Mouse (Mus musculus): ENCODE data around the gene BC024978.

The BC024978 gene

DNA sequence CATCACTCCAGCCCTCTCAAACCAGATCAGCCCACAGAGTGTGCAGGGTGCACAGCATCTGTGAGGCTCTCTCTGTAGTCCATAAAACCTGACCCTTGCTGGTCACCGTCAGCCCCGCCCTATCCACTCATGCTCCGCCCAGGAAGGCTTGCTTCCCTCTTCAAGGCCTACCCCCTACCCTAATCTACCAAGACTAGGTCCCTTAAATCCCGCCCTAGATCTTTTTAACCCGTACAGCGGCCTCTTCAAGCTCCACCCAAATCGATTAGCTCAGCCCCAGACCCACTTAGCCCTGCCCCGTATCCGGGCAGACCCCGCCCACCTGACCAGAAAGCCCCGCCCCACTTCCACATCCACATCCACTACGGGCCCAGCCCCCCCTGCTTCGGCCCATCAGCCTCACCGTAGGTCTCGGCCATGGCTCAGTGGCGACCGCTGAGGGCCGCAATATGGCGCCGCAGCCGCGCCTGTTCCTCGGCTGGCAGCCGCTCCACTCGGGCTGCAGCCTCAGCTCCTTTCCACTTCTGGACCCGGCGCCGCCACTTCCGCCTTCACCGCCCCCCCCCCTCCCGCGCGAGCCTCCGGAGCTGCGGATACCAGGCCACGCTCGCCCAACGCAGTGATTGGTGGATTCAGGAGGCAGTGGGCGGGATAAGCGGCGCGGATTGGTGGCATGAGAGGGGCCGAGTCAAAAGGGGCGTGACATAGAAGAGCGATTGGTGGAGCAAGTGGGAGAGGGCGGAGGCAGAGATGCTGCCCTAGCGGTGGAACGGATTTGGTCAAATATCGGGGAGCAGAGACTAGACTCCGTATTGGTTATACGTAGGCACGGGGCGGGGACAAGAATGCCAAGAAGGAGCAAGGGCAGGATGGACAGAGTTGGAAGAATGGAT lies 17.0 kb upstream of the BC024978 start, which contains the start of gene Rab4b:
Gene Rab4b (minus strand): TSS at position 573 of the 893 bp plus-strand sequence.
- DNase-seq: peak; percentile 99 to 100

DNA sequence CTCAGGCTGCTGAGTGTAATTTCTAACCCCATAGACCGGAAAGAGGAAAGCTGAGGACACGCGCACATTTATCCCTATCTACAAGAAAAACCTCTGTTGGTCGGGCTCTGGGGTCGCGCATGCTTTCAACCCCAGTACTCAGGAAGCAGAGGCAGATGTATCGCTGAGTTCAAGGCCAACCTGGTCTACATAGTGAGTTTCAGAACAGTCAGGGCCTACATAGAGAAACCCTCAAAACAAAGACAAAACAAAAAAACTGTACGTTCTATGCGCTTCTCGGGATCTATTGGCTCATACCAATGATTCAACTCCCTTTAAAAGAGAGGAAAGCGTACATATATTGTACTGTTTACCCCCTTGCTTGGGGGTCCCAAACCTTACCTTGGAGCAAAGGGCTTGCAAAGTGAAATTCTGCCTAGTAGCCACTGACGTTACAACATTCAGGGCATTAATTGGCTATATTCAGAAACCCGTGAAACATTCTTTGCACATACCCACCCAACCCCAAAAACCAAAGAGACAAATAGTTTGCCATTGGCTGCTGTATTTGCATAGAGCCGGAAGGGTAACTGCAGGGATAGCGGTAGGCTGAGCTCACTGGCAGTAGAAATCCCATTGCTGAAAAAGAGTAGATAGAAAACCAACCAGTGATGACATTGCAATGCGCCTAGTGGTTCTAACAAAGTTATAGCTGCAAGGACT lies 16.2 kb upstream of the BC024978 start:
- no peak for DNase-seq

DNA sequence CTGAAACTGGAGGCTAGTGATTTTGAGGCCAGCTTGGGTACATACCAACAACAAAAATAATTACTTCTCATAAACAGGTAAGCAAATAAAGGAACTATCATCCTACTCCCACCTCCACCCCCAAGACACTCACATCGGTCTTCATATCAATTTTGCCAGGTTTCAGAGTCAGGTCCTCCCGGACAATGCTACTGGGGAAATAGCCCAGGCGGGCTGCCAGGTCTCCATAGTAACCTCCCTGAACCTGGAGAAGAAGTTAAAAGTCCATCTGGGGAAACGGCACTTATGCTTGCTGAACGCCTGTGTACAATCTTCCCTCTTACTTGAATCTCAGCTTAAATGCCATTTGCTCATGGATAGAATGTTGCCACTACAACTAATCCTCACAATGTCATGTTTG lies 15.5 kb upstream of the BC024978 start:
- DNase-seq: peak; percentile 73 to 76

DNA sequence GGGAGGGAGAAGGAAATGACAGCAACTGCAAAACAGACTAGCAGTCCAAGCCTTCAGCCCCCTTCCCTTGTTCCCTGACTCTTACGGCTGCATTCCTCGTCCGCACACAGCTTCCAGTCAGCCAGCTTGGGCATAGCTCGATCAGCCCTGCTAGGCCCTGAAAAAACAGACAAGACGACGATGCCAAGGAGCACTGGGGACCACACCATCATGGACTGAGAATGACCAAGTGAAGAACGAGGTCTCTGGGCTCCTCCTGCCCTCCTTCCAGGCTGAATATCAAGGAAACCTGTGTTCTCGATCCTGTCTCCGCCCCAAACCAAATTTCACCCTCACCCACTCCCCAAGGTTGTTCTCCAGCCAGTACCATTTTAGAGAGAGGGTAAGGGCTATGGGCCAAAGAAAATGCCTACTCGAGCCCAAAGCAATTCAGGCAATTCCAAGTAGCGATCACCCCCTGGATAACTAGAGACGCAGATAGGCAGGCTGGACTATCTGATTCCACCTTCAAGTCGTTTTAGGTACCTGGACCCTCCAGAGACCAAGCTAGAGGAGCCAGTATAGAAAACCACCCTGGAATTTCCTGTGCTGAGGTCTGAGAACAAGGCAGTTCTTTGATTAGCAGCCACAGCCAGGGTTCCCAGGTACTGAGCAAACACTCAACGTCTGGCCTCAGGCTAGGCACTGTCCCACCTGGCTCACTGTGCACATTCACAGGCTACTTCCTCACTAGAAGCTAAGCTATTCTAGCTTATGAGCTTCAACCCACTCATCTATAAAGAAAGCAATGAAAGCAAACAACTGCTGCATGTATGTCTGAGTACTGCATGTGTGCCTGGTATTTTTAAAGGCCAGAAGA lies 14.5 kb upstream of the BC024978 start, which contains the start of the genes Gm21983 and Mia:
Gene Gm21983 (minus strand): TSS at position 250 of the 859 bp plus-strand sequence.
Gene Mia (minus strand): TSS at position 321 of the 859 bp plus-strand sequence.
- peak; percentile 75 to 79 for DNase-seq

DNA sequence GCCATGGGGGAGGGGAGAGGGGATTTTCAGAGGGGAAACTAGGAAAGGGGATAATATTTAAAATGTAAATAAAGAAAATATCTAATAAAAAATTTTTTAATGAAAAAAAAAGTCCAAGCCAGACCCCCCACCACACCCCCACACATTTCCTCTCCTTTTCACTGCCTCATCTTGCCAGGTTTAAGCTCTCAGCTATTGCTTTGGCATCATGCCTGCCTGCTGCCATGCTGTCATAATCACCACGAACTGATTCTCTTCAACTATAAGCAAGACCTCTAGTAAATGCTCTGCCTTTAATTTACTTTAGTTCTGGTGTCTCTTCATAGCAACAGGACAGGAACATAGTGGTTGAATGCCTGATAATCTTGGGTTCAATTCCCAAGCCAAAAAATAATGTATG lies 13.1 kb upstream of the BC024978 start:
- peak in 1 of 2 experiments; percentile 40 for DNase-seq

DNA sequence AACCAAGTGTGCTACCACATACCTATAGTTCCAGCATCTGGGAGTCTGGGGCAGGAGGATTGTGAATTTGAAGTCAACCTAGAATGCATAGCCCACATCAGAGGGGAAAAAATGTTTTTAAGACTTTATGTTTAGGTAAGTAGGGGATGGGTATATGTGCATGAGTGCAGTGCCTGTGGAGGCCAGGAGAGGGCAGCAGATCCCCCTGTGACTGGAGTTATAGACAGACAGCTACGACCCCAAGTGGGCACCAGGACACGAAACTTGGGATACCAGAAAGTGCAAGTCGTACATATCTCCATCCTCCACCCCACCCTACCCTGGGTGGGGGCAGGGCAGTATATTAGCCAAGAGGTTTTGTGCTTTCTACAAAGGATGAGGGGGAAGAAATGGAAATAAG lies 10.6 kb upstream of the BC024978 start:
- peak in 1 of 2 experiments; percentile 72 for DNase-seq

DNA sequence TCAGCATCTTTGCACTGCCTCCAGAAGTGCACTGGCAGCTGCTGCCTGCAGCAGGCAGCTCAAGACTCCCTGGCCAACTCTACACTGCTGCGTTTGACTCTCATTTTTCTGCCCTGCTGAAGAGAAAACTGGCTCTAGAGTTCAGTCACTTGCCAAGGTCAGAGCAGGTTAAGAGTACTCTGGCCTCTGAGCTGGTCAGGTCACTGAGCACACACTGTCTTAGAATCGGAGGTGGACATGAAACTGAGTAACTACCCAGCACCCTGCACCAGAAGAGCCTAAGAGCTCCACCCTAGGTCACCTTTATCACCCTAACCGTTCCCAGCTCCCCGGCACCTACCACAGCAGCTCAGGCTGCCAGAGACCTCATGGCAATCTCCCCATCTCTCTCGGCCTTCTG lies 9.6 kb upstream of the BC024978 start:
- no peak for DNase-seq

DNA sequence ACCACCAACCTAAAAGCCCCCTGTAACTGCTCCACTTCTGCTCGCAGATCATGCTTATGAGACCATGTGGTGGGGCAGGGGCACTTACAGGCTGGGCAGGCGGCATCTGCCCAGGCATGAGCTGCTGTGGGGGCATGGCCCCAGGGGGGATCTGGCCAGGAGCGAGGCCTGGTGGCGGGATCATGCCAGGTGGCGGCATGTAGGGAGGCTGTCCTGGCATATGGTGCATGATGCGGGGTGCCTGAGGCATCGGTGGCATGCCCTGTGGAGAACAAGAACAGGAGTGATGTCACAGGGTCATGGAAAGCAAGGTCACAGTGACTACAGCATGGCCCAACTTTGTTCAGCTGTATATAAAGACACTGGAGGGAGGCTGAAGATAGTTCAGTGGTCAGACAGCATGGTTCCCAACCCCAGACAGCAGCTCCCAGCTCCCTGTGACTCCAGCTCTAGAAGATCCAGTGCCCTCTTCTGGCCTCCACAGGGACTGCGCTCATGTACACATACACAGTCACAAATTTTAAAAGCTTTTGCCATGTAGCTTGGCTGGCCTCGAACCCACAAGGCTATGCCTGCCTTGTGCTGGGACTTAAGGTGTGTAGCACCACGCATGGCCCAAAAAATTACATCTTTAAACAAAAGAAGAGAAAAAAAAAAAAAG lies 6.2 kb upstream of the BC024978 start:
- peak in 1 of 2 experiments; percentile 45 for DNase-seq

DNA sequence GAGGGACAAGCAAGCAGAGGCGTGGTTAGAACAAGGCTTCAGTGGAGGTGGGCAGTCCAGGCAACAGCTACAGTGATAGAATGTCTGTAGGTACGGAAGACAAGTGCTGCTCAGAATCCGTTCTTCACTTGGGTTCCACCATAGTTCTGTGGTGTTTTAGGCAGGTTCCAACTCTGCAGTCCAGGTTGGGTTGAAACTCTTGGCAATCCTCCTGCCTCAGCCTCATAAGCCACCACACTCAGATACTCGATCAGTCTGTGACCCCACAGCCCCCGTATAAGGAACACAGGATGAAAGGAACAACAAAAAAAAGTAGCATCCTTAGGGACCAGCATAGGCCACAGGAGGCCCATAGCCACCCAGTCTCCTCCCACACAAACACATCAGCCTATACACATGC lies 3.1 kb upstream of the BC024978 start:
- no peak for DNase-seq

DNA sequence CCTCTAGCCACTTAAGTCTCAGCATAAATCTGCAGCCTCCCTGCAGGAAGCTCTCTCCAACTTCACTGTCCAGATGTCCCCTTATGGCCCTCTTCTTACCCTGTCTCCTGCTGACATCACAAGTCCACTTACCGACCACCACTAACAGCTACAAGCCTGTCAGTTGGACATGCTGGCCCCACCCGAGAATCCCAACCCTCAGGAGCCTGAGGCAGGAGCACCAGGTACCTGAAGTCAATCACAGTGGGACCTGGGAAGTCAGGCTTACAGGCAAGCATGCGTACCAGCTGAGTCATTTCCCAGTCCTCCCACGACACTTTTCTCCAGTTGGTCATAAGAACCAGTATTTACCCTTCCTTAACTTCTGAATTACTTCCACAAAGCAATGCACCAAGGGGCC lies 1.9 kb upstream of the BC024978 start:
- no peak for DNase-seq

DNA sequence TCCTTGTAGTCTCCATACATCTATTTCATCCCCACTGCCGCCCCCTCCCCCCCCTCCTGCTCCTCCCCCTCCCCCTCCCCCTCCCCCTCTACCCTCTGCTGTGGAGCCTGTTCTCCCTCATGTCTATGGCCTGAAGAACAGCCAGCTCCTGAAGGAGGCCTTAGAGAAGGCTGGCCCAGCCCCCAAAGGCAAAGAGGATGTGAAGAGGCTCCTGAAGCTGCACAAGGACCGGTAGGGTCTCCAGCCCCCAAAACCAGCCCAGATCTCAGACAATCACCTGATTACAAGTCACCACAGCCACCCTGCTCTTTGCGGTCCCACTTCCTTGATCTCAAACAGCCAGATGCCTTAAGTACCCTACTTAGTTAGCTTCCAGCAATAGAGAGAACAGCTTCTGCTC lies 1.6 kb downstream of the BC024978 start:
- no peak for DNase-seq

DNA sequence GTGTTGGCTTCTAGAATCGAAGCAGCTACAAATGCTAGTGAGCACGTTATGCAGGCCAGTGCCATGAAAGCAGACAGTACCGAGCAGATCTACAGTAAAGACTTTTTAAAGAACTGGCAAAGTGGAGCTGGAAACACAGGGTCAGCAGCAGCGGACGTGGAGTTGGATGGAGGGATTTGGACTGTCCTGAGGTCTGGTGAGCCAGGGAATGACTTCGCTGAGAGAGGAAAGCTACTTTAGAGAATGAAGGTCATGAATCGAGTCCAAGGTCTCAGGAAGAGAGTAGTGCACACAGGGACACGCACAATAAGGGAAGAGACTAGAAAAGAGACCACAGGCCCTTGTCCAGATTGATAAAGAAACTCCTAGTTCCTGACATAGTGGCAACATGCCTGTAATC lies 2.1 kb downstream of the BC024978 start:
- DNase-seq: no peak

DNA sequence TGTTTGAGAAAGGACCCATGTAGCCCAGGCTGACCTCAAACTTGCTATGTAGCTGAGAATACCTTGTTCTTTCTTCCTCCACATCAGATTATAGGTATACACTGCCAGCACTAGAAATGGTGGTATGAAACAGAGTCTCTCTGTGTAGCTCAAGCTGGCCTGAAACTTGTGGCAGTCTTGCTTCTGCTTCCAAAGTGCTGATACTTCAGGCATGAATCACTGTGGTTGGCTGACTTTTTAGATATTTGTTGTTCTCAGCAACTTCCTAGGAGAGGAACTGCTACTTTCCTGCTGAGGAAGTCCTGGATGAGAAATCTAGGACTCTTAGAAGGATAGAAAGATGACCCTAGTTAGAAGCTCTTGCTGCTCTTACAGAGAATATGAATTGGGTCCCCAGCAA lies 2.8 kb downstream of the BC024978 start:
- no peak for DNase-seq

DNA sequence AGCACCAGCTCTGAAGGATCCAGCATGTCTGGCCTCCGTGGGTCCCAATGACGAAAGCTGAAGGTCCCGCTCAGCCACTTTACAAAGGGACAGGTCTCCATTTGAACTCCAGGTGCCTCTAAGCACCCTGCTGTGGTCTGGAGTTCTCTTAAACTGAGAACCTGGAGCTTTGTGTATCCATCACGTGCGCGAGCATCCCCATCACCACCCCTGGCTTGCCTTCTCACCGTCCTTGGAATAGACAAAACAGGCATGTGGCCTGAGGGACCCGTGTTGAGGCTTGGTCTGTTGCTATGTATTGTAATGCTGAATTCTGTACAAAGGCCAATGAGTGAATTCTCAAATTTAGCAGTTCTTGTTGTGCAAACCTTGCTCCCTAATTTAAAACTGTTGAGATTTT lies 3.2 kb downstream of the BC024978 start:
- DNase-seq: no peak

DNA sequence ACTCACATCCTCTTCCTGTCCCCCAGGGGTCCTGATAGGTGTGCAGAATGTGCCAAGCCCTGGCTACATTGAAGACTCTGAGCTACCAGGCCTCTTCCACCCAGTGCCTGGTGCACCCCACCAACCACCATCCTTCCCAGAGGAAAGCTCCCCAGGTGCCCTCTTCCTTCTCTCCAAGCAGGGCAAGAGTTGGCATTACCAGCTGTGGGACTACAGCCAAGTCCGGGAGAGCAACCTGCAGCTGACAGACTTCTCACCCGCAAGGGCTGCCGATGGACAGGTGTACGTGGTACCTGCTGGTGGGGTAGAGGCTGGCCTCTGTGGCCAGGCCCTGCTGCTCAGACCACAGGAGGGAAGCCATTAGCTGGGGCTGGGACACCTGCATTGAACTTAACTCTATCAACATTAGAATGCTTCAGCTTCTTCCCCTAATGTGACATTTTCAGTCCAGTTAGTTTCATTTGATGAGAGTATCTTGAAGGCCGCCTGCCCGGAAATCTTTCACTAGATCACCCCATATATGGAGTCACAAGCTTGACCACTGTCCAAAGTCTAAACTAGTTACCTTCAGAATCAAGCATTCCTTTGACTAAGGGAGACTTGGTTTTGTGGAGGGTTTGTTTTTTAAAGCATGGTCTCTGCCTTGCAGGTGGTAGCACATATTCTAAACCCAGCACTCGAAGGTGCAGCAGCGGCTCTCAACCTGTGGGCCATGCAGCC lies 8.3 kb downstream of the BC024978 start:
- peak; percentile 53 to 56 for DNase-seq

DNA sequence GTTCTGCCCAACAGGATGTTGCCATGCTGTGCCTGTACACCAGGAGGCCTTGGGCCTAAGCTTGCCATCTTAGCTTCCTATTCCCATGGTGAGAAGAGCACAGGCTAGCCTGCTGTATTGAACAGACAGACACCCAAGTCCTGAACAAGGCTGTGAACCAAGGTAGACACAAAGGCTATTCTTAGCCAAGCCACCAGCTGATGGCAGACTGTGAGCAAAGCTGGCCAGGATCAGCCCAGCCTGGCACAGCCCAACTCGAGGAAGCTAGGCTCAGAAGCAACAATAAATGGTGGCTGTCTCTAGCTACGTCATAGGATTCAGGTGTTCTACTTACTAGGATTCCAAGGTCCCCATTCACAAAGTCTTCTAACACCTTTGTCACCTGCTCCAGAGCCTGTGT lies 17.0 kb downstream of the BC024978 start:
- DNase-seq: no peak

DNA sequence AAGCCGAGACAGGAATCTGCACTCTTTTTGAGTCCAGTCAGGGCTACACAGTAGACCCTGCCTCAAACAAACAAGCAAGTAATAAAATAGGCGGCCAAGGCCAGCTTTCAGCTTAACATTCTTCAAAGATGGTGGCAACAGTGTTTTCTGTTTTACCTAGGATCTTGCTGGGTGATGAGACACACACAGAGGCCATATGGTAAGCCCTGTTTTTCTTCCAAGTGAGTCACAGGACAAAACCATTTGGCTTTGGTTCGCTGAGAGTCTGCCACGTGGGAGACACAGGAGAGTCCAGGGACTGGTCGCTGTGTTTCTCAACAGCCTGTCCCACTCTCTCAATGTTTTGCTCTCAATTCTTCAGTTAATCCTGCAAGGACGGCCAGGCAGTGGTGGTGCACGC lies 23.0 kb downstream of the BC024978 start:
- DNase-seq: peak; percentile 62 to 73

DNA sequence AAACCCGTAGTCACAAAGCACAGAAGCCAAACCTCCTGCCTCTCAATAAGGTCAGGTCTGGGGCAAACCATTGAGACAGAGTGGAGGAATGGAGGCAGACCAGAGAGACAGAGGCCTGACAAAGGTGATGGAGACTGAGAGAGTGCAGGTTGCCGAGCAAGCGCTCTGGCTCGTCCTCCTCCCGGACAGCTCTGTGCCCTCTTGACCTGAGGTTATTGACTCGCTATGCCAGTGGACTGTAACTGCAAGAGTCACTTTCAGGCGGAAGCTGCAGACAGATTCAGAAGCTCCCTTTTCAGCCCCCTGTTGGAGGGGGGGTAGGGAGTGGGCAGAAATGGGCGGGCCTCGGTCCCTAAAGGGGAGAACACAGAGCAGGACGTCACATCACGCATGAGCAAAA lies 24.4 kb downstream of the BC024978 start:
- DNase-seq: no peak

DNA sequence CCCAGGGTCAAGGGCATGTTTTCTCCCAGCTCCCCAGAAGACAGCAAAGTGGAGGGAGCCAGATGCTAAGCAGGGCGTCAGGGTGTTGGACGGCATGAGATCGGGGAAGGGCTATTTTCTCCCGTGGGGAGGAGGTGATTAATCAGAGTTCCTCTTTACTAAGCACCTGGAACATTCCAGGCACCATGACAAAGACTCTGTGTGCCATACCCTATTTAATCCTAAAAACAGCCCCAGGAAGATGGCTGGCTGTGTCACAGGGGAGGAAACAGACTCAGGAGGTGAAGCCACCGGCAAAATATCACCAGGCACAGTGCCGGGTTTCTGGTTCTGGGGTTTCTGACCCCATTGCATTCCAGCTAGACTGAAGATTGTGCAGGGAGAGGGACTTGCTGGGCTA lies 26.4 kb downstream of the BC024978 start:
- no peak for DNase-seq

DNA sequence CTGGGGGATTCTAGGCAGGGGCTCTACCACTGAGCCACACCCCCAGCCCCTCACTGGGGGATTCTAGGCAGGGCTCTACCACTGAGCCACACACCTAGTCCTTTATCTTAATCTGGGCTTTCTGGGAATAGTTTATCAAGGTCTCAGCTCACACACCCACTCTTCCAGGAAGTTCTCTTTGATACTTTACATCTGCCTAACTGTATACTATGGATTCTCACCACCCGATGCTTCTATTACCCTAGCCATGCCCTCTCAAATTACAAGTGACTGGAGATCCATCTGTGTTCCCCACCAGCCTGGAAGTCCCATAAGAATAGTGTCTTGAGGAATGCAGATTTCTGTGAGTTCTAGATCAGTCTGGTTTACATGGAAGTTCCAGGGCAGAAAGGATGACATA lies 27.0 kb downstream of the BC024978 start:
- no peak for DNase-seq

DNA sequence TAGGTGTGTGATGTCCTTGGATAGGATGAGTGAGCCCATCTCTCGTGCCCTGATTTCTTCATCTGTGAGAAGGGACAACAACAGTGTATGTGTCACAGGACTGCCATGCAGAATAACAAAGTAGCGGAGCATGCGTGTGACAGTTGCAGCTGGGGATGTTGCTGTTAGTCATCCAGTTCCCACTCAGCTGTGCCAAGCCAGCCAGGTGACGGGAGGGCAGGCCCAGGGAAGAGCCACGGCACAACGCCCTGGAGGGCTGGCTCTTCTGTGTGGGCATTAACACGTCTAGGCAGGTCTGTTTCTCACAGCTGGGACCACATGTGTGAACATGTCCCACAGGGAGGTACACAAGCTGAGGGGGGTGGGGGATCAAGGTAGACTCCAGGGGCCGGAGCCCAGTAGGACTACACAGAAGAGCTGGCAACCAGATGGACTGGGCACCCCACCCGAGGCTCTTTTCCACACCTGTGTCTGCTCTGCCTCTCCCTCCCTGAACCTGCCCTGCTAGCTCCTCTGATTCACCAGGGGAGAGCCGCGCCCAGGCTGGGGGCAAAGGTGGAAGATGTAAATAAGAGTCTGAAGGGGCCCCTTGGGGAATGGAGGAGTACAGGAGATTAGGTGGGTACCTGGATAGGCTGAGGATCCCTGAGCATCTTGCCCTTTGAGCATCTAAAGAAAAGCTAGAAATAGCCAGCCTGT lies 29.4 kb downstream of the BC024978 start:
- peak in 1 of 2 experiments; percentile 33 for DNase-seq

Data from cerebellum, postnatal 14 days (tissue).